Mouse (Mus musculus): ENCODE results near the gene Edf1.

Gene Edf1

GRCm38 (mm10) chr2:25582466-25583119 is 24.9 kb downstream of the Edf1 start:
- DNase-seq (ENCODE audit: low spot score), result no peak

- DNase-seq (ENCODE audit: low spot score), result no peak
These were observed 25.5 kb downstream of the Edf1 start for GRCm38 (mm10) chr2:25583120-25583481.

GRCm38 (mm10) chr2:25583571-25583970 is 25.9 kb downstream of the Edf1 start:
- DNase-seq (ENCODE audit: low spot score), result no peak

DNA sequence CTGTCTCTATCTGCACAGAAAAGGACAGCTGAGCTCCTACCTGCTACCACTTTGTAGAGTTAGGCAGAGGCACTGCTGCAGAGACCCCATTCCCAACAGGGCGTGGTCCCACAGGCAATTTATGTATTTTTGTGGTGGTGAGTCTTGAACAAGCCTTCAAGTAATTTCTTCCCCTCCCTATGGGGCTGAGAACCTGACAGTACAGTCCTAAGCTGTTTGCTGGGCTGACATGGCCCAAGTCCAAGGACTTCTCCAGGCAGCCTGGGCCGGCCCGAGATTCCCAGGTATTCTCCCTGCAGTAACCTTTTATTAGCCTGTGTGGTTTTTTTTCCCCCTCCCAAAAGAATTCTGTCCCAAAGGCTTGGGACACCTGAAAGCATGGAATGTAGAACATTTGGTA is 26.5 kb downstream of the Edf1 start:
- DNase-seq (ENCODE audit: low spot score), result no peak

DNA sequence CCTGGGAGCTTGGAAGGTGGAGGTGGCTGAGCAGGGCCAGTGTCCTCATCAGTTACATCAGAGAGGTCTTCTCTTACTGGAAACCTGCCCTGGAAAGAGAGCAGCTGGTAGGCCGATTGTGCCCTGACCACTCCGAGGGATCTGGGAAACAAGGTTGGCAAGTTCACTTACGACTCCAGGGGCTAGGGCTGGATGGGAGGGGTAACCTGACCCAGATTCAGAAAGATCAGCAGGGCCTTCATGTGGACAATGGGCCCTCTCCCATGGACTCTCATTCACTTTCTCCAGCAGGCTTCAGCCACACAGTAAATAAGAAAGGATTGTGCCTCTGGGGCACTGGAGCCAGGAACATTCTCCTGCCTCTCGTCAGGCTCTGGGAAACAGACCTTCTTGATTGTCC is 27.2 kb downstream of the Edf1 start:
- DNase-seq (ENCODE audit: low spot score), result no peak

- DNase-seq (ENCODE audit: low spot score), result no peak
These were observed 28.0 kb downstream of the Edf1 start for GRCm38 (mm10) chr2:25585601-25586000.

DNA sequence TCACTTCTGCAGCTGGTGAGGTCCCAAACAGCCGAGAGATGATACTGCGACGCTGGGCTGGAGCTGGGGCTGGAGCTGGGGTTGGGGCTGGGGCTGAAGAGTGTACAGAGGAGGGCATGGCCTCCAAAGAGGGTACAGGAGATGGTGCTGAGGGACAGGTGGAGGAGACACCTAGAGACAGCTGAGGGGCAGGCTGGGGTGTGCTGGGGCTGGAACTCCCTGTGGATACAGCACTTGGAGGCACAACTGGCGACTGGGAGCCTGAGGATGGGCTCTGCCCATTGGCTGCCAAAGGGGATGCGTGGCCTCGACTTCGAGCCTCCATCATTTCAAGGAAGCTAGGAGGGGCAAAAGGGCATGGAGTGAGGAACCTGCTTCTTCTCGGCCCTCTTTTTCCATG is 29.6 kb downstream of the Edf1 start:
- no peak for DNase-seq (ENCODE audit: low spot score)

- DNase-seq (ENCODE audit: low spot score), result no peak
These were observed 30.7 kb downstream of the Edf1 start for GRCm38 (mm10) chr2:25588227-25588907.

- no peak for DNase-seq (ENCODE audit: low spot score)
These were observed 34.2 kb downstream of the Edf1 start for GRCm38 (mm10) chr2:25591863-25592262.

- DNase-seq (ENCODE audit: low spot score), result no peak
These were observed 39.3 kb downstream of the Edf1 start for GRCm38 (mm10) chr2:25596765-25597510.

GRCm38 (mm10) chr2:25598749-25599148 is 41.1 kb downstream of the Edf1 start:
- no peak for DNase-seq (ENCODE audit: low spot score)

- DNase-seq (ENCODE audit: low spot score), result no peak
These were observed 42.4 kb downstream of the Edf1 start for GRCm38 (mm10) chr2:25600037-25600436.

- no peak for DNase-seq (ENCODE audit: low spot score)
These were observed 44.9 kb downstream of the Edf1 start for GRCm38 (mm10) chr2:25602526-25602925.

- peak; percentile 94 for DNase-seq (ENCODE audit: low spot score)
These were observed 50.3 kb downstream of the Edf1 start, which contains the start of gene Rabl6 for GRCm38 (mm10) chr2:25607761-25608622. Rabl6 (minus strand) TSS chr2:25608521.

DNA sequence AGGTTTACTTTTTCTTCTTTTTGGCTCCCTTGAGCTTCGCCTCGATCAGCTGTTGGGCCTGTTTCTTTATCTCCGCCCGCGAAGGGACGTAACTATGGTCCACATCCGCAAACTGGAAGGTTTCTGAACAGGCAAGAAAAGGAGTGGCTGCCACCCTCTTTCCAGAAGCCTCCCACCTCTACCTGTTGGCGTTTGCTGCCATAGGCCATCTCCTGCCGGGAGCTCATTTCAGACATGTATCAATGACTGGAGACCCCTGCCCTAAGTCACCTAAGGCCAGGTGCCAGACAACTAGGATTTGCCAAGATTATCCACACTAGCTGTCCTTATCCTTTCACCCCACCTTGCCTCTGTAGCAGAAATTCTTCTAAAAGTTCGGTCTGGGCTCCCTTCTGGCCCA is 51.0 kb downstream of the Edf1 start:
- no peak for DNase-seq (ENCODE audit: low spot score)

All from embryo, embryonic 10.5 days (tissue).